Mouse (Mus musculus): ENCODE measurements around the gene Exo5. TPM values are rescaled to one million over a fixed set of nuclear protein-coding genes. Genes with fewer than 3 reads are reported as not detected.
A peak's percentile ranks its signal among the peaks of the same experiment; 100 is the strongest.

The Exo5 gene
- polyA plus RNA-seq, 1 experiment from 2014 or later: 25.1 TPM

GRCm38 (mm10) chr4:120892516-120892915 lies 32.3 kb downstream of the Exo5 start:
- TF ChIP-seq CTCF (IDR thresholded peaks at IDR 0.05; ENCODE audit: low read depth): no peak
- DNase-seq (no peak), ATAC-seq (ENCODE audit: insufficient read depth) (no peak)
- no peak overlapping the region for H3K27ac ChIP-seq (ENCODE audit: low read depth)
- WGBS: 63% methylated on average over 1 of the region's 1 CpGs
- H3K36me3 ChIP-seq (ENCODE audit: insufficient read depth): no peaks in the 10 kb centered on the region
- H3K27me3 ChIP-seq (ENCODE audit: insufficient read depth, low read length): no peaks in the 10 kb centered on the region
- H3K4me2 ChIP-seq: no peak overlapping the region
- H3K9ac ChIP-seq: no peak overlapping the region
- H3K4me1 ChIP-seq (ENCODE audit: insufficient read depth): no peaks in the 10 kb centered on the region; the same call in 1 of the 2 replicates
- no peak overlapping the region for H3K4me3 ChIP-seq (ENCODE audit: low read depth, low read length)
- H3K9me3 ChIP-seq (ENCODE audit: low read depth, low read length): no peaks in the 10 kb centered on the region

- DNase-seq (no peak), ATAC-seq (ENCODE audit: insufficient read depth) (no peak)
- Histone ChIP-seq H3K9me3 (ENCODE audit: low read depth, low read length) (no peaks in the 10 kb centered on the region), H3K4me1 (ENCODE audit: insufficient read depth) (no peaks in the 10 kb centered on the region; the same call in 1 of the 2 replicates), H3K9ac (no peak overlapping the region), H3K4me3 (ENCODE audit: low read depth, low read length) (no peak overlapping the region), H3K4me2 (no peak overlapping the region), H3K27me3 (ENCODE audit: insufficient read depth, low read length) (no peaks in the 10 kb centered on the region), H3K36me3 (ENCODE audit: insufficient read depth) (no peaks in the 10 kb centered on the region), H3K27ac (ENCODE audit: low read depth) (no peak overlapping the region)
- TF ChIP-seq CTCF (IDR thresholded peaks at IDR 0.05; ENCODE audit: low read depth): no peak
Measured at GRCm38 (mm10) chr4:120891960-120892359, 32.9 kb downstream of the Exo5 start.

DNA sequence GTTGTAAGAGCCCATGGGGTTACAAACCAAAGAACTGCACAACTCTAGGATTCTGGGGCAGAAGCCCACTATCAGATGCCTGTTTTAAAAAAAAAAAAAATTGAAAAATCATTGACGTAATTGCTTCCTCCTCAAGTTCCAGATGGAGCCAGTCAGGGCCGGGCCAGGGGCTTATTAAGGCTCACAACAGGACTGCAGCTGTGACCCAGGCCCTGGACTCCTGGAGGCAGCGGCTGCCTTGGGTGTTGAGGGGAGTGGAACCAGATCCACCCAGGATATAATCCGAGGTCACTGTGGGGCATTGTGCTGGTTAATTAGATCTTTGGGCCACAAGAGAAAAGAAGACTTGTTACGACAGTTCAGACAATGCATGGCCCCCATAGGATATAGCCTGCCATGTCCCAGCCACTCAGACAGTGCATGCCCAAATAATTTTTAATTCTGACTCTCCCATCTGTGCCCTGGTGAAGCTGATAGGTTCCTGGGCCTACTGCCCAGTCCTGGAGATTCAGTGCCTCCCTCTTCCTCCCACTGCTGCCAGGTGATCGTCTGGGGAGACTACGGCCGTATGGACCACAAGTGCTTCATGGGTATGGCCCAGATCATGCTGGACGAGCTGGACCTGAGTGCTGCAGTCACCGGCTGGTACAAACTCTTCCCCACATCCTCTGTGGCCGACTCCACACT lies 33.9 kb downstream of the Exo5 start:
- H3K9me3 ChIP-seq (ENCODE audit: low read depth, low read length): no peaks in the 10 kb centered on the region
- no peaks in the 10 kb centered on the region for H3K36me3 ChIP-seq (ENCODE audit: insufficient read depth)
- no peak overlapping the region for H3K4me2 ChIP-seq
- no peak overlapping the region for H3K27ac ChIP-seq (ENCODE audit: low read depth)
- H3K4me3 ChIP-seq (ENCODE audit: low read depth, low read length): no peak overlapping the region
- H3K4me1 ChIP-seq (ENCODE audit: insufficient read depth): no peaks in the 10 kb centered on the region; the same call in 1 of the 2 replicates
- no peak overlapping the region for H3K9ac ChIP-seq
- no peak for TF ChIP-seq CTCF (IDR thresholded peaks at IDR 0.05; ENCODE audit: low read depth)
- WGBS: 66% methylated on average over 11 of the region's 11 CpGs
- DNase-seq (peak; percentile 28), ATAC-seq (ENCODE audit: insufficient read depth) (no peak)
- H3K27me3 ChIP-seq (ENCODE audit: insufficient read depth, low read length): no peaks in the 10 kb centered on the region

GRCm38 (mm10) chr4:120888884-120889283 lies 35.9 kb downstream of the Exo5 start:
- Histone ChIP-seq H3K9ac (no peak overlapping the region), H3K27ac (ENCODE audit: low read depth) (no peak overlapping the region), H3K4me1 (ENCODE audit: insufficient read depth) (peaks cover 9% of the 10 kb centered on the region), H3K4me3 (ENCODE audit: low read depth, low read length) (no peak overlapping the region), H3K4me2 (no peak overlapping the region), H3K9me3 (ENCODE audit: low read depth, low read length) (no peaks in the 10 kb centered on the region), H3K27me3 (ENCODE audit: insufficient read depth, low read length) (no peaks in the 10 kb centered on the region), H3K36me3 (ENCODE audit: insufficient read depth) (no peaks in the 10 kb centered on the region)
- WGBS: 47% methylated on average over 8 of the region's 8 CpGs
- DNase-seq (no peak), ATAC-seq (ENCODE audit: insufficient read depth) (no peak)
- no peak for TF ChIP-seq CTCF (IDR thresholded peaks at IDR 0.05; ENCODE audit: low read depth)

DNA sequence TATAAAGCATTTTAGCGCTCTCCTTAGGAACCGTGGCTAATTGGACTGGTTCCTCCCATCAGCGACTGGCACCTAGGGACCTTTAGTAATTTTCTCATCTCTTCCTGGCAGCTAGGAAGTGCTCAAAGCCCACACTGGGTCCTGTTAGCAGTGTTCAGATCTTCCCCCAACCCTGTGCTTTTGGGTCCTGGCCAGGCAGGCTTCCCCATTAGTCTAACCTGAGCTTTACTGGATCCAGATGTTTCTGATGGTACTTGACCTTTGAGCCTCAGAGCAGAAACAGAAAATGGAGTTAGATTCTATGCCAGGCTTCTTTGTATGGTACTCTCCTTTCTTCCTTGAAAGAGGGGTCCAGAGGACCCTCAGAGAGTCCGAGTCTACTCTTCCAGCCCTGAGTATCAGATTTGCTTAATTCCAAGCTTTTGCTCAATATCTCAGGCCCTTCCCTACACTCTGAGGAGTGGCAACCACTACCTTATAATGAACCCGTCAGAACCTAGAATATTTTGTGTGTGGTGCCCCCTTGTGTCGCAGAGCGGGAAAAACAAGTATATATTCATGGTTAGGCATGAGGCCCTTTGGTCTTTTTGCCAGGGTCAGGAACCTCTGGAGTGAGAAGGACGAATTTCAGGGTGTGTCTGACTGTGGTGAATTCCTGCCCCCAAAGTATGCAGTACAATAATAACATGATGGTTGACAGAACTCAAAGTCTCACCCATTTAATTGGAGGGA lies 37.3 kb downstream of the Exo5 start:
- Histone ChIP-seq H3K9me3 (ENCODE audit: low read depth, low read length) (no peaks in the 10 kb centered on the region), H3K27me3 (ENCODE audit: insufficient read depth, low read length) (no peaks in the 10 kb centered on the region), H3K9ac (no peak overlapping the region), H3K4me3 (ENCODE audit: low read depth, low read length) (no peak overlapping the region), H3K27ac (ENCODE audit: low read depth) (no peak overlapping the region), H3K36me3 (ENCODE audit: insufficient read depth) (no peaks in the 10 kb centered on the region), H3K4me1 (ENCODE audit: insufficient read depth) (peaks cover 9% of the 10 kb centered on the region), H3K4me2 (no peak overlapping the region)
- 31% methylated on average over 8 of the region's 8 CpGs for WGBS
- peak; percentile 70 for TF ChIP-seq CTCF (IDR thresholded peaks at IDR 0.05; ENCODE audit: low read depth)
- DNase-seq (peak; percentile 80), ATAC-seq (ENCODE audit: insufficient read depth) (no peak)

DNA sequence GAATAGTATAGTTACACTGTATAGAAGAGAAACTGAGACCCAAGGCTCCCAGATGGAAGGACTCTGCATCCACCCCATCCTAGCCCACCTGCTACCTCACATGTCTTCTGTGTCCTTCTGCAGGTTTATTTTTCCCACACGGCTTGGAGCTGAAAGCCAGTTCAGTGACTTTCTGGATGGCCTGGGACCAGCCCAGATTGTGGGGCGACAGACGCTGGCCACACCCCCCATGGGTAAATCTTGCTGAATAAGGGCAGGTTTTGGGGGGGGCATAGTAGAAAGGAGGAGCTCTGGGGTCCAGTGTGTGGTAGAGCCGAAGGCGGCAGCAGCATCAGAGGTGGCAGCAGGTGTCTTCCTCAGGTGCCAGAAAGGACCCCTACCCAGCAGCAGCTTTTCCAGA lies 38.0 kb downstream of the Exo5 start:
- 69% methylated on average over 5 of the region's 5 CpGs for WGBS
- H3K27ac ChIP-seq (ENCODE audit: low read depth): no peak overlapping the region
- no peak overlapping the region for H3K9ac ChIP-seq
- DNase-seq (no peak), ATAC-seq (ENCODE audit: insufficient read depth) (no peak)
- no peaks in the 10 kb centered on the region for H3K36me3 ChIP-seq (ENCODE audit: insufficient read depth)
- H3K4me3 ChIP-seq (ENCODE audit: low read depth, low read length): no peak overlapping the region
- no peak for TF ChIP-seq CTCF (IDR thresholded peaks at IDR 0.05; ENCODE audit: low read depth)
- no peaks in the 10 kb centered on the region for H3K9me3 ChIP-seq (ENCODE audit: low read depth, low read length)
- H3K4me2 ChIP-seq: no peak overlapping the region
- H3K4me1 ChIP-seq (ENCODE audit: insufficient read depth): peaks cover 9% of the 10 kb centered on the region
- no peaks in the 10 kb centered on the region for H3K27me3 ChIP-seq (ENCODE audit: insufficient read depth, low read length)

DNA sequence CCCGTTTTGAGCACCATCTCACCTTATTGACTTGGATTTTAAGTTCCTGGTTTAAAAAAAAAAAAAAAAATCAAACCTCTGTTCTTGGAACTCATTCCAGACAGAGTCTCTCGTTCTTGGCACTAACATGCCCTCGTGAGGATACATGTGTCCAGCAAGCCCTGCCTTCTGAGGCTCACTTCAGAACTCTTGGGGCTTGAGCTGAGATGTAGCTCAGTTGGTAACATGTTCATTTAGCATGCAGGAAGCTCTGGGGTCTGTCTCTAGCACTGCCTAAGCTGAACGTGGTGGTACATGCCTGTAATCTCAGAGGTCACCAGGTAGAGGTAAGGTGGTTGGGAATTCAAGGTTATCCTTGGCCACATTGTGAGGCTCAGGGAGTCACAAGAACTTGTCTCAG lies 38.7 kb downstream of the Exo5 start:
- no peak for ATAC-seq (ENCODE audit: insufficient read depth)
- no peak overlapping the region for H3K4me3 ChIP-seq (ENCODE audit: low read depth, low read length)
- no peak overlapping the region for H3K27ac ChIP-seq (ENCODE audit: low read depth)
- H3K4me1 ChIP-seq (ENCODE audit: insufficient read depth): peaks cover 9% of the 10 kb centered on the region
- H3K9me3 ChIP-seq (ENCODE audit: low read depth, low read length): no peaks in the 10 kb centered on the region
- H3K27me3 ChIP-seq (ENCODE audit: insufficient read depth, low read length): no peaks in the 10 kb centered on the region
- no peak for TF ChIP-seq CTCF (IDR thresholded peaks at IDR 0.05; ENCODE audit: low read depth)
- peak; percentile 21 for DNase-seq
- H3K4me2 ChIP-seq: no peak overlapping the region
- H3K9ac ChIP-seq: no peak overlapping the region
- 12% methylated on average over 4 of the region's 4 CpGs for WGBS
- no peaks in the 10 kb centered on the region for H3K36me3 ChIP-seq (ENCODE audit: insufficient read depth)
